Mouse (Mus musculus): Measurements from ENCODE around the gene Pax5.

The Pax5 gene

DNA sequence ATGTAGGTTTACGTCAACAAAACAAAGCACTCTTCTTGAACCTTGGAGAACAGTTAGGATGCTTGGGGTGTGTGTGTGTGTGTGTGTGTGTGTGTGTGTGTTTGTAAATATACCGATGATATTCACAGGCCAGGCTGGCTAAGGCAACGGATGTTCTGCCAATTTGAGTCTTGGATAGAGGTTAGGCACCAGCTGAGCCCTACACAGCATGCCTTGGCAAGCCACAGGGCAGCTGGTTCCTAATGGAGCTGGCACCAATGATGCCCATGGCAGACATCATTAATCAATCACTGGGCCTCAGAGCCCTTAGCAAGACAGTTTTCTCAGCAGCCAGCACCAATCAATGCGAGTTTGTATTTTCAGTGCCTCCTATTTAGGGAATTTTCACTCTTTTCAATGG is 173.5 kb downstream of the Pax5 start:
- DNase-seq, result peak; percentile 45

- DNase-seq, result no peak
Observed at GRCm38 (mm10) chr4:44535646-44536045, 174.6 kb downstream of the Pax5 start.

DNA sequence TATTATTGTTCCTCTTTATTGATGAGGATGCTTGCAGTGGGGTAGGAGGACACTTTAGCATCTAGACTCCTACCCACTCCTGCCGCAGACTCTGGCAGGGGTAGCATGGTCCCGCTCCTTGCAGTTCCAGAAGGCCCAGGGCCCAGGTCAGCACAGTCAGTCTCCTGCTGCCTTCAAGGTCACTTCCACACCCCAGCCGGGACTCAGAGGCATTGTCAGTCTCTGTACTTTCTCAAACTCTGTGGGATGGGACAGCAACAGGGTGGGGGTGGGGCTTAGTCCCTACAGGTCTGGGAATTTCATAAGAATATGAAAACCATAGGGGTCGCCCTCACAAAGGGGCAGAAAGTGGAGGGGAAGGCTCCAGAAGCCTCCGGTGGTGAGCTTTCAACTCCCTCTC is 177.0 kb downstream of the Pax5 start:
- DNase-seq, result no peak

GRCm38 (mm10) chr4:44532731-44533130 is 177.6 kb downstream of the Pax5 start:
- DNase-seq, result no peak

DNA sequence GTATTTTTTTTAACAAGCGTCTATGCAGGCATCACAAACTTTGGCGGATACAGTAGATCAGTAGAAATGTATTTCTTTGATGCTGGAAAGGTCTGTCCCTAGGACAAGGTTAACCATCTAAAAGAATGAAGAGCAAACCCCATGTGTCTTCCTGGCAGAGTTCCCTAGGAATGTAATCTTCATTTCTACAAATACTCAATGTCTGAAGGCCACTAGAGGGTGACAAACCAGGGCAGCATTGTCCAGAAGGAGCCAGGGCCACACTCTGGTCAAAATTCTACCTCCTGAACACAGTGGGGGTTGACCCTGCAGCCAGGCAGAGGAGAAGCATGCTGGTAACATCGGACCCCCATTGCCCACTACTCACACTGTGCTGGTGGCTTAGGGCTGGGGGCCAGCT is 185.0 kb downstream of the Pax5 start:
- no peak for DNase-seq

GRCm38 (mm10) chr4:44518923-44519322 is 191.4 kb downstream of the Pax5 start:
- DNase-seq, result peak; percentile 15

DNA sequence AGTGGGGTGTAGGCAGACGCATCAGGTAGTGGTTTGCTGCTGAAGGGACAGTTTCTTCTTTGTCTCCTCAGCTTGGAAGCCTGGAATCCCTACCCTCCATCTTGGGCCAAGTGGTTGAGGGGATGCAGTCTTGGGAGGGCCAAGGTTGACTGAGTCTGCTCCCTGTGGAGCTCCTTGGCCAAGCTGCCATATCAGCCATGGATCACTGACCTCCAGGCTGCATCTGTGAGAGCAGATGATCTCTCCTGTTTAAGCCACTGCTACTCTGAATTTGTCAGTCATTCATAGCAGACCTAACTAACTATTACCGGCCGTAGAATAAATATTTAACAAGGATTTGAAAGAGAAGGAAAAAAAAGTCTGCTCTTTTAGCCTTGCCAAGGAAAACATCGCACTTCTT is 196.3 kb downstream of the Pax5 start:
- no peak for DNase-seq

DNA sequence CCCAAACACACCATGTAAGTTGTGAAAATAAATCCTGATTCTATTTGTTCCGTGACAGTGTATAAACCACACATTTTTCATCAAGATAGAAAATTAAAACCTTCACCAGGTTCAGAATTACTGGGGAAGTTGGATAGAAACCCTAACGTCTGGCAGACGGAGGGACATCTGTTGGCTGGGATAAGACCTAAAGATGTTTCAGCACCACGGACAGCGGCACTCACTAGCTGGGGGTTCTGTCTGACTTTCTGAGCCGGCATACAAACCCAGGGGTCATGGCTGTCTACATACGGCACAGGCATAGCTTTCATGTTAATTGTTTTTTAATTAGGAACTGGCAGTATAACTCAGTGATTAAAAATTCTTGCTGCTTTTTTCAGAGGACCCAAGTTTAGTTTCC is 198.6 kb downstream of the Pax5 start:
- no peak for DNase-seq

DNA sequence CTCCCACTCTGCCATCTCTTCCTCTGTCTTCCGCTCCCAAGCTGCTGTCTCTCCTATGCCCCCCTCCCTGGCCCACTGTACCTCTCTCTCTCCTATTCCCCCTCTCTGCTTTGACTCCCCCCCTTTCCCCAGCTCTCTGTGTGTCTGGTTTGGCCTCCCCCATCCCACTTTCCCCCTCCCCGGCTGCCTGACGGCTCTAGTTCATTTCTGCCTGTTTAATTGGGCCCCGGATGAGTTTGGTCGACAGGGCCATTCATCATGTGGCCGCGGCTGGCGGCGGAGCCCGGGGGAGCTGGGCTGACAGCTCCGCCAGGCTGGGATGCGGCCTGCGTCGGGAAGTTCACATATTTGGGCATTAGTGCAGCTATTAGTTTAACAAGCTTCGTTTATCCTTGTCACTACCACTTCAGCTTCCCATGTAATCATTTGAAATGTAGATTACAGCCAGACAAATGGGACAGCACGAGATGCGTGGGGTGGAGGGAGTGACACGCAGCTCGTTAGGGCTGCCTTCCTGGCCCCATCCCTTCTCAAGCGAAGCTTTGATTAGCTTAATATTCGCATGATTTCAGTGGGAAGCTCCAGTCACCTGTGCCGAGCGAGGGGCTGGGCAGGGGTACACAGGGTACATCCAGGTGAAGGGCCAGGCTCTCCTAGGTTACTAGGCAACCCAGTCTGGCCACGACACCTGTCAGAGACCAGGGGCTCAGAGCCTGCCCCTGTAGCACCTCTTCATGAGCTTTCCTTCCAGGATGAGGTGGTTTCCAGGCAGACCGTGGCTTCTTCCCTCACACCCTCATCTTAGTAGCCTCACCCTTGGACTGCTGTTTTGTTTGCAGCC is 201.7 kb downstream of the Pax5 start:
- no peak for DNase-seq

DNA sequence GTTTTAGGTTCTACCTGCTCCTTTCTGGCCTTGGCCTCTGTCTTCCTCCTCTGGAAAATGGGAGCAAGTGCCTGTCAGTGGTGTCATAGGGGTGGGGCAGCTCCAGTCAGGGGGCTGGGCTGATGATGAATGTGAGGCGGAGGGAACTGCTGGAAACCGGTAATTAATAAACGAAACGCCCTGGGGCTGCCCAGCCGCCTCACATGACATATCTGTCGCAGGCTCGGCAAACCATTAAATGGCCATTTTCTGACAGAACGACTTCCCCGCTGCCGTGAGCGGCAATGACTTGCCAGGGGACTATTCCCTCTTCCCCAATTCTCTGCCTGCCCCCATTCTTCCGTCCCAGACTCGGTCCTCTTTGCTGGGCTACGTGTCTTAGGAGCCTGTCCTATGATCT is 202.4 kb downstream of the Pax5 start:
- no peak for DNase-seq

GRCm38 (mm10) chr4:44504998-44505397 is 205.3 kb downstream of the Pax5 start:
- DNase-seq, result no peak

GRCm38 (mm10) chr4:44502196-44502867 is 208.0 kb downstream of the Pax5 start:
- DNase-seq, result no peak

- DNase-seq, result no peak
Observed at GRCm38 (mm10) chr4:44498156-44498555, 212.1 kb downstream of the Pax5 start.

DNA sequence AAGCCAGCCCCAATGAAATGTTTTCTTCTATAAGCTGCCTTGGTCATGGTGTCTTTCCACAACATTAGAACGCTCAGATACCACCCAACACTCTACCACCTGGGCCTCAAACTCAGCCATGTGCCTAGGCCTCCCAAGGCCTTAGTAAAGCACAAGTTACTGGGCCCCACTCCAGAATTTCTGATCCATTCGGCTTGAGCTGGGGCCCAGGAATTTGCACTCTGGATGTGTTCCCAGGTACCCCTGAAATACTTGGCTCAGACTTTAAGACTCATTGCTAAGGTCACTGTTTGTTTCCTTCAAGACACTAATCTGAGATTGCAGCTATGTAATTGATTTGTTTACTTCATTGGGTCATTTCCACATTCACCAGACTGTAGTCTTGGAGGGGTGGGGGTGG is 214.5 kb downstream of the Pax5 start:
- no peak for DNase-seq

DNA sequence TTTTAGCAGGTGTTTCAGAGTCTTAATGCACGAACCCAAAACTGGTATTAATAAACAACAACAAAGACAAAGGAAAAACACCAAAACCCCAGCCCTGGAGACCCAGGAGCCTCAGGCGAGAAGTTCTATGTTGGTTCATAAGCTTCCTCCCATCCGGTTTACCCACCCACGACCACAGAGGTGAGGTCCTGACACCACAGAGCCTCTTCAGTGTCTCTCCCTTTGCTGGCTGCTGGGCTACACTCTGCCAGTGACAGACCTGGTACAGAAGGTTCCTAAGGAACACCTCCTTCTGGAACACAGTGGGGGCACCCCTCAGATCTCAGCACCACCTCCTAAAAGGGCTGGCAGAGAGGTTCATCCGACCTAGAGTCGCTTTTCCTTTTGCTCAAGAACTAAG is 216.5 kb downstream of the Pax5 start:
- DNase-seq, result no peak

DNA sequence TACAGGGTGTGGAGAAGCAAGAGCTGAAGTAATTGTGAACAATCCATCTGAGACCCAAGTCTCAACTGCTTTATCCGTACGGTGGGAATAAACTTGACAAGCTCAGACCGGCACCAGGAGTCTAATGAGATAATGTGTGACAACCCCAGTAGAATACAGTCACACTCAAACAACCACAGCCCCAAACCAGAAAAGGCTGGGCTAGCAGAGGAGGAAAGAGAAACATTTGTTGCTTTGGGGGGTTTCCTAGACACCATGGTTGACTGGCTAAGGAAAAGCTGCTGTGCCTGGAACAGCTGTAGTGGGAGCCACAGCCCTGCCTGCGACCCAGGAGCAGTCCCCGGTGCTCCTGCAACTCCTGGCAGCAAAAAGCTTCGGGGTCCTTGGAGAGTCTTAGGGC is 219.4 kb downstream of the Pax5 start:
- DNase-seq, result no peak

DNA sequence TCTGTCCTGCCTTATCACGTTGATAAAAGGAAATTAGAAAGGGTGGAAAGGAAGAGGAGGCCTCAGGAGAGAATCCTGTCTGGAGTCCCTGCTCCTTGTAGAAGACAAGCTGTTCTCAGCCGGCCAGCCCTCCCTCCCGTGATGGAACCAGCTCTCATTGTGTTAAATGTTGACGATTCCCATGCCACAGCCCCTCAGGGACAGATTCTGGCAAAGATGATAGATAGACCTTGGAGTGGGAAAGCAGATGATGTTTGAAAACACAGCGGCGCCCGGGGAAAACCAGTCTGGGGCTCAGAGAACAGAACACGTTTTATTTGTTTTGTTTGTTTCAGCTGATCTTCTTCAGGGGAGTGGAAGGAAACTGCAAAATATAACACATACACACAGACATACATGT is 221.6 kb downstream of the Pax5 start:
- DNase-seq, result no peak

DNA sequence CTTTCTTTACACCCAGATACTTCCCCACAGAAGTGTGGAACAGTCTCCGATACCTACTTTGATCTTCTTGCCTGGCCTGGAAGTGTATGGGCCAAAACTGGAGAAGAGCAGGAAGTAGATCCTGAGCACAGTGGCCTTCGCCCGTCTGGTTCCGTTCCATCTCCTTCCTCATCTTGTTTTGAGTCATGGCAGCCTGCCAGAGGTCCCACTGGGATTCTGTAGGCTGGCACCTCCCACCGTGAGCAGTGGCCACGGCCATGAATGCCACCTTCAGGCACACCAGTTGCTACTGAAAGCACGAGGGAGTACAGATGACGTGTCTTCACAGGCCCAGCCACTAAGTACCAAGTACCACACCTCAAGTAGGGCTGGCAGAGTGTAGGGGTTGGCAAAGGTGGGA is 222.1 kb downstream of the Pax5 start:
- DNase-seq, result no peak

DNA sequence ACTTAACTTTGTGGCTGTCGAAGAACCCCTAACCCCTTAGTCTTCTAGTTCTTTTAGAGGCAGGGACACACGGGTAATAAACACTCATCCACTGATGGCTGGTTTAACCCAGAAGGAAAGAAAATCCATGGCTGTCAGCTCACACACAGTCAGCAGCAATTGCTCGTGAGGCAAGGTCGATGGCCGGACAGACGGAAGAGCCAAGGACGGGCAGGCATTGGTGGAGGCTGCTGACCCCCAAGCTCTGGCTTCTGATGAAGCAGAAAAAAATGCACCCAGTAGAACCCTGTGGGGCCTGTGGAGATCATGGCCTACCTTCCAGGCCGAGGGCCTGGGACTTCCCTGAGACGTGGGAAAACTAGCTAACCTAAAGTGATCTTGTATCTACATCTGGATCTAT is 227.4 kb downstream of the Pax5 start:
- no peak for DNase-seq

- DNase-seq, result no peak
Observed at GRCm38 (mm10) chr4:44479755-44480154, 230.5 kb downstream of the Pax5 start.

All from cerebellum, adult 9-11 months (tissue).